Mouse (Mus musculus): Measurements from ENCODE around the gene Fhl4. TPM values are rescaled to one million over a fixed set of nuclear protein-coding genes. Genes with fewer than 3 reads are reported as not detected.

The Fhl4 gene
- total RNA-seq (2017): 0.32 to 0.97 TPM in 2 of 3 replicates, not detected in the other

DNA sequence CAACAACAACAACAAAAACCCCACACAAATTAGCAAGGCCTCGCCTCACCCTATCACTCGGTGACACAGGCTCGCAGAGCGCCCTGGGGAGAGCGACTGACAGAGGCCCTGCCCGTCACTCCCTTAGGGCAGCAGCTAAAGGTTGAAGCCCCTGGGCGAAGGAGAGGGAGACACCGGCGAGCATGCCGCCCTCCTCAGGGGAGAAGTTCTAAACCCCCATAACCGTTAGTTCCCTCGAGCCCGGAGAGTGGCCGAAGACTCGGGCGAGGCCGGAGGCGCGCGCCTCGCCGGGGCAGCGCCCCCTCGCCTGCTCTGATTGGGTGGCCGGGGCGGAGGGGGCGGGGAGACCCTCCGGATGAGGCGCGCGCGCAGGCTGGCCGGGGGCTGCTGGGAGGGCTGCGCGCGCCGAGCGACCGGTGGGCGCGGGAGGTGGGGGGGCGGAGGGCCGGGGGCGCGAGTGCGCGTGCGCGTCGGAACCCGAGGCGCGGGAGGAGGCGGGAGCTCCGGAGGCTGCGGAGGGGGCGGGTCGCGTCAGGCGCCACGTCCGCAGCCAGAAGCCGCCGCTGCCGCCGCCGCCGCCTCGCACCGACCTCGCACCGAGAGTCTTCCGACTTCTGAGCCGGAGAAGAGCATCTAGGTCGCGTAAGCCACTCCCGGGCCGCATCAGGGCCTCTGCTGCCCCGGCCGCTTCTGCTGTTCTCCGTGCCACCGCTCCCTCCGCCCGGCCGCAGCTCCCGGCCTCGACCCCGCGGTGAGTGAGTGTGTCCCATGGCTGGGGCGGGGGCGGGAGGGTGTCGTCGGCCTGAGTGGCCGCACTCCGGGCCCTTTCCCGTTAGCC, at the start of gene Fhl4, which contains the start of gene Tmem263:
TSS of gene Fhl4 (minus strand) at position 249 of the 838 bp plus-strand sequence.
TSS of gene Tmem263 (plus strand) at position 381 of the 838 bp plus-strand sequence.
- ATAC-seq (replicated peaks; ENCODE audit: insufficient number of reproducible peaks, low FRiP score, low TSS enrichment, poor library complexity, severe bottlenecking): peak; percentile 22

- no peak for ATAC-seq (replicated peaks; ENCODE audit: insufficient number of reproducible peaks, low FRiP score, low TSS enrichment, poor library complexity, severe bottlenecking)
Measured at GRCm38 (mm10) chr10:85149226-85149625, 46.9 kb upstream of the Fhl4 start.

DNA sequence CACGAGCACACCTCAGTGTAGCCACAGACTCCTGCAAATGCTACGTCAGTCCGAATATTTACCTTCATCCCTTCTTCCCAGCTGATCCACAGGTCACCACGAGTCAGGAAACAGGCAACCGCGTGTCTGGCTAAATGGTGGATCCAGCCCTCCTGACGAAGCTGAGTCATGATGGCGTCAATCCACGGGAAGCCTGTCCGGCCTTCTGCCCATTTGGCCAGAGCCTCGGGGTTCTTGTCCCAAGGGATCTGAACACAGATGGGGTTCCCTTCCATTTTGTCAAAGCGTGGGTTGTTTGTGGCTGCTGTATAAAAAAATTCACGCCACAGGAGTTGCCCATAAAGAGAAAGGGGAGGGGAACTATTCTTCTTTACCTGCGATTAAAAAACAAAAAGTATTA, 44.0 kb upstream of the Fhl4 start:
- no peak for ATAC-seq (replicated peaks; ENCODE audit: insufficient number of reproducible peaks, low FRiP score, low TSS enrichment, poor library complexity, severe bottlenecking)

- no peak for ATAC-seq (replicated peaks; ENCODE audit: insufficient number of reproducible peaks, low FRiP score, low TSS enrichment, poor library complexity, severe bottlenecking)
Measured at GRCm38 (mm10) chr10:85141465-85141864, 39.2 kb upstream of the Fhl4 start.

DNA sequence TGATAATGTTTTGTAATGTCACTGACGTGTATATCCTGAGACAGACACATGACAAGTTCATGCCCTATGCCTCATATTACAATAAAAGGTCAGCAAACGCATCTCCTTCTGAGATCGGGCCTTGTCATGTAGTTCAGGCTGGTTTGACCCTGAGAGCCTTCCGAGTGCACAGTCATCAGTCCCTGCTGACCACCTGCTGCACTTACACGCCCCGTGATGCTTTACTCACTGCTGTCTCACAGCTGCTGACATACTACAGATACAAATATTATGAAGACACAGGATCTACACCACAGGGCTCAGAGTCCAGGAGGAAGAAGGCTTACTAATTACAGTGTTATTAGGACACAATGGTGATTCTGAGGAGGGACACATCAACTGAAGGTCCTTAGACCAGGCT, 34.3 kb upstream of the Fhl4 start:
- ATAC-seq (replicated peaks; ENCODE audit: insufficient number of reproducible peaks, low FRiP score, low TSS enrichment, poor library complexity, severe bottlenecking): no peak

- ATAC-seq (replicated peaks; ENCODE audit: insufficient number of reproducible peaks, low FRiP score, low TSS enrichment, poor library complexity, severe bottlenecking): peak; percentile 57; the same call in 1 of the 2 replicates
Measured at GRCm38 (mm10) chr10:85128453-85128852, 26.2 kb upstream of the Fhl4 start.

GRCm38 (mm10) chr10:85127395-85128287, 25.3 kb upstream of the Fhl4 start, which contains the start of gene Mterf2:
Gene Mterf2 (minus strand): TSS chr10:85128027.
- ATAC-seq (replicated peaks; ENCODE audit: insufficient number of reproducible peaks, low FRiP score, low TSS enrichment, poor library complexity, severe bottlenecking): peak; percentile 90

DNA sequence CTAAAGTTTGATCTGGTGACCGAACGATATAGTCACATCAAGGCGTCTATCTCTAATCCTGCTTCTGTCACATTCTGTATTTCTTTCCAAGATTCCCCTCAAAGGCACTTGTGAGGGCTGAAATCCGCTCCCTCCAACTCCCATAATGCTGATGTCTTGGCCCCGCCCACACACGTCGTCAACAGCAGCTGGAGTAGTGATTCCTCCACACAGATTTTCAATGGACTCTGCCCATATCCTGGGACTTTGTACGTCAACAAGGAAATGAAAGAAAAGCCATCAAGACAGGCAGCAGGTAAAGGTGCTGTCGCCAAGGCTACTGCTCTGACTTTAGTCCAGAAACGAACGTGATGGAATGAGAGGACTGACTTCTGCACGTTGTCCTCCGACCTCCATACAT, 22.9 kb upstream of the Fhl4 start:
- no peak for ATAC-seq (replicated peaks; ENCODE audit: insufficient number of reproducible peaks, low FRiP score, low TSS enrichment, poor library complexity, severe bottlenecking)

DNA sequence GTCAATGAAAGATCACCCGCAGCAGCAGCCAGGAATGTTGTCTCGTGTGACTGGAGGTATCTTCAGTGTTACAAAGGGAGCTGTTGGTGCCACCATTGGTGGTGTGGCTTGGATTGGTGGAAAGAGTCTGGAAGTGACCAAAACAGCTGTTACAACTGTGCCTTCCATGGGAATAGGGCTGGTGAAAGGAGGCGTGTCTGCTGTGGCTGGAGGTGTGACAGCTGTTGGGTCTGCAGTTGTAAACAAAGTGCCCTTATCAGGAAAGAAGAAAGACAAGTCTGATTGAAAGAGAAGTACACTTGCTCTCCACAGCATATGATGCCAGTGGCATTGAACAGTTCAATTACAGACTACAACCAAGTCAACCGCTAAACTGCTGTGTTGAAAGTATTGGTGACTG, 12.1 kb upstream of the Fhl4 start:
- ATAC-seq (replicated peaks; ENCODE audit: insufficient number of reproducible peaks, low FRiP score, low TSS enrichment, poor library complexity, severe bottlenecking): no peak

DNA sequence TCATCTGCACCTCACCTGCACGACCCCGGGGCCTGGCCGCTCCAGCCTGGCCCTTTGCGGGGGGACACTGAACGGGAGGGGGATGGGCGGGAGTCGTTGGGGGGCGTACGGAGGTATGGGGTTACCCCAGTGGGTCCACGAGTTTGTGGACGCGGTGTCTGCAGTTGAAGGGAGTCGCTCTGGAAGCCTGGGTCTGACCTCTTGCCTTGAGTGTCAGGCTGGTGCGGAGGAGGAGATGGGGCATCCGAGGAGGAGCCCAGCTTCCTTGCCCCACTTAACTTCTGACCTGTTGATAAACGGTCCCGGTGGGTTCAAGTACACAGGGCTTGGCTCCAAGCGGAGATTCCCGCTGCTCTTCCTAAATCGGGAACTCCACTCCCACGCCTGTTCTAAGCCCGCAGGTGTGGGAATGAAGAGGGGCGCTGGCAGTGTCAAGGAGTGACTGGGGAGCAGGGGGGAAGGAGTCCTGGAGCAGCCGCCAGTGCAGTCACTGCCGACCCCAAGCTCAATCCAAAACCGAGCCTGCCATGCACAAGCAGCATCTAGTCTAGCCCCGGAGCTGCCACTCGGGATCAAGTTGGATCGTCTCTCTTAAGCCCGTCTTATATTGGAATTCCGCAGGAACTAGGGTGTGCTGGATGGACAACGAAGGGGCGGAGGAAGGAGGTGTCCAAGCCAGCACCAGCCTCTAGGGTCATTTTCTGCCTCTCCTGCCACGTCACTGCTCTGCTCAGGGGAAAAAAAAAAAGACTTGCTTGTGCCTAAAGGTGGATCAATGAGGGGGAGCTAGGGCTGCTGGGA, 990 bp upstream of the Fhl4 start:
- ATAC-seq (replicated peaks; ENCODE audit: insufficient number of reproducible peaks, low FRiP score, low TSS enrichment, poor library complexity, severe bottlenecking): peak; percentile 33; the same call in 1 of the 2 replicates

DNA sequence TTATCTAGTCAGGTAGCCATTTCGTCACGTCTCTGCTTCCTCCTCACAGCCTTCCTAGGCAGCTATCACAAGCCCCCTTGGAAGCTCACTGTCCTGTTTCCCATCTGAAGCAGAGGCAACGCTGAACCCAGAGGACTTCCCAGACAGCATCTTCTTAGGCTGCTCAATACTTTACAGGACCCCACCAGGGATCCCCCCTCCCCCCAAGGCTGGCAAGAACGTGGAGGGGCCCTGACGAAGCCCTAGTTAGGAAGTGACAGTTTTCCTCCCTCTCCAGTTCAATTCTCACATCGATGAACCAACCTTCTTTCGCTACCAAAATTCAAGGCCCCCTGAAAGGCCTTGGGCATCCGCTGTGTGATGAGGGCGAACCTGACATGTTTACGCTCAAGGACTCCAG, 454 bp downstream of the Fhl4 start:
- no peak for ATAC-seq (replicated peaks; ENCODE audit: insufficient number of reproducible peaks, low FRiP score, low TSS enrichment, poor library complexity, severe bottlenecking)

DNA sequence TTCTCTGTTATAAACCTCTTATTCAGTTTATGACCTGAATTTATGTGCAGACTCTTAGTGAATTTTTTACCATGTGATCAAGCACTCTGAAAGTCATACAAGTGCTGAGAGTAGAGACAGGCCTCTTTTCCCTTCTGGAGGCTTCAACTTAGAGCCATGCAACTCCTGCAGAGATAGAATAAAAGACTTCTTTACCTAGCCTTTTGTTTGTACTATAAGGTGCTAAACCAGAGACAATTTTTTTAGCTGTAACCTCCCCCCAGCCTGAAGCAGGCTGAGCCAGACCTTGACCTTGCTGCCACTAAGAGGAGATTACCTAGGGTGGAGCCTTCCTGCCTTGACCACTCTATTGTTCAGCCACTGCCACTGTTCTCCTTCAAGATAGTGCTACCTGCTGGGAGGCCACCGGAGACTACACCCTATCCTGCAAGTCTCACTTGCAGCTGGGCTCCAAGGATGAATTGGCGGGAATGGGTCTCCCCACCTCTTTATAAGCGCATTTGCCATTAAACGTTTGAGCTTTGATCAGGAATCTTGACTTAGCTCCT, 30.6 kb downstream of the Fhl4 start:
- no peak for ATAC-seq (replicated peaks; ENCODE audit: insufficient number of reproducible peaks, low FRiP score, low TSS enrichment, poor library complexity, severe bottlenecking)

DNA sequence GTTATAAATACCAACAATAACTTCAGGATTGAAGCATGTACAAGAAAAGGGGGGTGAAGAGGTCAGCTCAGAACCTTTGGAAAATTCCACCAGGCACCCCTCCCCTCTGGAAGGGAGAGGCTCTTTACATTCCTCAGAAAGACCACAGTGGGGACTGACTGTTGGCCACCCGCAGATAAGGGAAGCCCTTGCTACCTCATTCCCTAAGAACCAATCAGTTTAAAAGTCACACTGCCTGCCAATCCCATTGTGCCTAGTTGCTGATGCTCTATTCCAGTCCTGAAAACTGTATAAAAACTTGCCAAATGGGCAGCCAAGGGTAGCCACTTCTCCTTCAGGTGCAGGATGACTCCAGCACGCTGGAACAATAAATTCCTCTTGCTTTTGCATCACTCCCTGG, 47.4 kb downstream of the Fhl4 start:
- ATAC-seq (replicated peaks; ENCODE audit: insufficient number of reproducible peaks, low FRiP score, low TSS enrichment, poor library complexity, severe bottlenecking): no peak

- ATAC-seq (replicated peaks; ENCODE audit: insufficient number of reproducible peaks, low FRiP score, low TSS enrichment, poor library complexity, severe bottlenecking): no peak
Measured at GRCm38 (mm10) chr10:85052451-85052850, 49.8 kb downstream of the Fhl4 start.

DNA sequence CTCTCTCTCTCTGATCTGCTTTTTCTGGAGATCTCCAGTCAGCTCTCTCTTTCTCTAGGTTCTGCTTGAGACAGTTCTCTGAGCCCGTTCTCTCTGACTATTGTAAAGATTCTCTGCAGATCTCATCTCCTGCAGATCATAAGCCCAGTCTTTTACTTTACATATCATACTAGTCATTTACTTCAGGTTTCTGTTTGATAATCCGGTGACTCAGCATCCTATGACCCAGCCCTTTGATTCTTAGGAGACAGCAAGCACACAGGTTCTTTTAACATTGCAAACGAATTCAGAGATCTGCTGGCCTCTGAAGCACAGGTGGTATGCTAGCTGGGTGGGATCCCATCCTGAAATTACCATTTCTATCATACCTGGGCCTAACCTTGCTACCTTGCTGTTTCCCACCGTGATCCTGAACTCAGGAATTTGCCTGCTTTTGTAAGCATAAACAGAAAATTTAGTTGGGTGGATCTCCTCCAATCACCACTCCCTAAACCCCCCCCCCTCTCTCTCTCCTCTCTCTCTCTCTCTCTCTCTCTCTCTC, 51.6 kb downstream of the Fhl4 start:
- ATAC-seq (replicated peaks; ENCODE audit: insufficient number of reproducible peaks, low FRiP score, low TSS enrichment, poor library complexity, severe bottlenecking): no peak

- no peak for ATAC-seq (replicated peaks; ENCODE audit: insufficient number of reproducible peaks, low FRiP score, low TSS enrichment, poor library complexity, severe bottlenecking)
Measured at GRCm38 (mm10) chr10:85048008-85048407, 54.3 kb downstream of the Fhl4 start.

DNA sequence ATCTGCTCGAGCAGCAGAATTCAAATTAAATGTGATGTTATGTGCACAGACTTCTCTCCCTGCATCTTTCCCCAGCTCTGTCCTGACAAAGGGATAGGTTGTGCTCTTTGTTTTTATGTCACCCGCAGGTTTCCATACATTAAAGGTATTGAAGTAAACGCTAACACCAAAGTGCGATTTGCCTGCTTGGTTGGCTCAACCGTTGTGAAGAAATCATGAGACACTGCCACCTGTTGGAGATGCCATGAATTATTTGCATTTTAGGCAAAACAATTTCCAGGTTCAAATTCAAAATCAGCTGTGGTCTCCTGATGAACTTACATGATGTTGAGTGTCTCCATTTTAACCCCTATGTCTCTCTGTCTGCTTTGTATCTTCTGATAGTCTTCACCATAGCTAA, 55.7 kb downstream of the Fhl4 start:
- ATAC-seq (replicated peaks; ENCODE audit: insufficient number of reproducible peaks, low FRiP score, low TSS enrichment, poor library complexity, severe bottlenecking): no peak
